Mouse (Mus musculus): Measurements from ENCODE around the gene Zfp984. TPM values are rescaled to one million over a fixed set of nuclear protein-coding genes. Genes with fewer than 3 reads are reported as not detected.
"Not testable (repeated sequence)": the region's sequence is repeated elsewhere in the genome, so short reads cannot be mapped to it uniquely, and the experiment has no call there.

Gene Zfp984
- polyA plus RNA-seq, 1 experiment from 2014 or later, result 4.0 TPM

GRCm38 (mm10) chr4:147738636-147739369 lies 70.8 kb downstream of the Zfp984 start:
- H3K4me3 ChIP-seq (ENCODE audit: low read length), result peak overlapping the region; percentile 41
- H3K36me3 ChIP-seq (ENCODE audit: control insufficient read depth, insufficient read depth, low read length); H3K27me3 ChIP-seq (replicated peaks; ENCODE audit: control insufficient read depth, insufficient read depth, low read length); H3K9me3 ChIP-seq (ENCODE audit: control insufficient read depth, low read length); H3K27ac ChIP-seq (ENCODE audit: low read depth, low read length); H3K4me1 ChIP-seq (ENCODE audit: control insufficient read depth, insufficient read depth, low read depth, low read length): not testable (repeated sequence)
- 26% methylated on average over 53 of the region's 63 CpGs for WGBS
- peak overlapping the region; percentile 53 for H3K4me2 ChIP-seq (ENCODE audit: low read length)
- peak overlapping the region; percentile 31; the same call in 1 of the 2 replicates for H3K9ac ChIP-seq (ENCODE audit: low read depth, low read length)
- ATAC-seq, result 0 out of 2 replicates have a peak, but pooled peaks have one; percentile 48

Other genes starting within 250 kb of the Zfp984 start
- 2.6 and 2.9 TPM in 2 replicates for gene Zfp979, start 167.3 kb downstream of the Zfp984 start, polyA plus RNA-seq (2015; fragmentation: Nextera tagmentation; extraction: Ambion mirVana)
- 0.06 TPM in 1 of 2 replicates, not detected in the other for gene Zfp534, start 107.2 kb downstream of the Zfp984 start, polyA plus RNA-seq (2015; fragmentation: Nextera tagmentation; extraction: Ambion mirVana)
- gene Zfp933, start 38.6 kb upstream of the Zfp984 start, polyA plus RNA-seq (2015; fragmentation: Nextera tagmentation; extraction: Ambion mirVana), result 6.2 and 7.8 TPM in 2 replicates
- 37.6 and 38.7 TPM in 2 replicates for gene Miip, start 59.0 kb upstream of the Zfp984 start, polyA plus RNA-seq (2015; fragmentation: Nextera tagmentation; extraction: Ambion mirVana)
- gene Fv1, start 59.2 kb upstream of the Zfp984 start, polyA plus RNA-seq (2015; fragmentation: Nextera tagmentation; extraction: Ambion mirVana), result 8.4 and 11.5 TPM in 2 replicates
- gene Mfn2, start 94.9 kb upstream of the Zfp984 start, polyA plus RNA-seq (2015; fragmentation: Nextera tagmentation; extraction: Ambion mirVana), result 107 and 115 TPM in 2 replicates
- 28.4 and 34.8 TPM in 2 replicates for gene Plod1, start 127.0 kb upstream of the Zfp984 start, polyA plus RNA-seq (2015; fragmentation: Nextera tagmentation; extraction: Ambion mirVana)
- 8.0 and 10.6 TPM in 2 replicates for gene 2510039O18Rik, start 131.1 kb upstream of the Zfp984 start, polyA plus RNA-seq (2015; fragmentation: Nextera tagmentation; extraction: Ambion mirVana)
- 0.20 and 0.21 TPM in 2 replicates for gene Nppb, start 176.0 kb upstream of the Zfp984 start, polyA plus RNA-seq (2015; fragmentation: Nextera tagmentation; extraction: Ambion mirVana)
- gene Nppa, start 190.9 kb upstream of the Zfp984 start, polyA plus RNA-seq (2015; fragmentation: Nextera tagmentation; extraction: Ambion mirVana), result 1.2 and 1.6 TPM in 2 replicates
- 29.9 and 33.5 TPM in 2 replicates for gene Clcn6, start 229.0 kb upstream of the Zfp984 start, polyA plus RNA-seq (2015; fragmentation: Nextera tagmentation; extraction: Ambion mirVana)
- gene Mthfr, start 229.3 kb upstream of the Zfp984 start, polyA plus RNA-seq (2015; fragmentation: Nextera tagmentation; extraction: Ambion mirVana), result 16.5 and 18.5 TPM in 2 replicates

Measured in hindbrain, embryonic 16.5 days (tissue).